Mouse (Mus musculus): ENCODE results near the gene Gjd2.

- no peak for TF ChIP-seq CTCF (IDR thresholded peaks at IDR 0.05)
- TF ChIP-seq POLR2A (IDR thresholded peaks at IDR 0.05; ENCODE audit: insufficient read depth, low read depth, low read length): no peak
- TF ChIP-seq EP300 (IDR thresholded peaks at IDR 0.05; ENCODE audit: insufficient read depth, low read depth, low read length): no peak
These were observed at the start of gene Gjd2 for GRCm38 (mm10) chr2:114013295-114013771.
